Mouse (Mus musculus): Measurements from ENCODE around the gene Mns1.
"Not testable (repeated sequence)": the region's sequence is repeated elsewhere in the genome, so short reads cannot be mapped to it uniquely, and the experiment has no call there.

Mns1 gene

DNA sequence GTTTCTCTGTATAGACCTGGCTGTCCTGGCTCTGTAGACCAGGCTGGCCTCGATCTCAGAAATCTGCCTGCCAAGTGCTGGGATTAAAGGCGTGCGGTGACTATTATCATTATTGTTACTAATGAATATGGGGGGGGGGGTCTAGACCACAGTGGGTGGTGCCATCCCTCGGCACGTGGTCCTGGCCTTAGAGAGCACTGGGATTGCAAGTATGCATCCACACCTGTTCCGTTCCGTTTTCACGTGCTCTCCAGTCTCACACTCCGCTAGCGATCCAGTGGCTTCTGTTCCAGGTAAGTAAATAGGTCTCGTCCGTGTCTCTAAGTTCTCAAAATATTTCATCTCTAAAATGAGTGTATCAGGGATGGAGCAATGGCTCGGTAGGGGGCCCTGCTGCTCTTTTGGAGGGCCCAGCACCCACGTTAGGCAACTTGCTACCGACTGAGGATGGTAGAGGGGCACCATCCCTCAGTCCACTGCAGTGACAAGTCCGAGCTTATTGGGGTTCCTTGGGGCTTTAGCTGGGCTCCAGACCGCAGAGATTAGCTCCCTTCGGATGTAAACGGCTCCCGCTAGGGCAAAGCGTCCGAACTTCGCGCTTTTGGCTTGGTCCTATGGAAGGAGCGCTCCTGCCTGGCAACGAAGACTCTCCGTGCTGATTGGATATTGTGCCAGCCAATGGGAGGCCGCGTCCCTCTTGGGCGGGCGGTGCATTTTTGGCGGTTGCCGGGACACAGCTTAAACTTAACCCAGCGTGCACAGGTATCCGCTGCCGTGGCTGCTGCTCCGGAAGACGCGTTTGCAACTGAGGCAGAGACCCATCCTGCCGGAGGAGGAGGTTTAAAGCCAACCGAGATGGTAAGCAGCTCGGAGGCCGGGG lies at the start of gene Mns1:
TSS of gene Mns1 (plus strand) at position 190 of the 880 bp plus-strand sequence.
- peak; percentile 93 for DNase-seq (ENCODE audit: low spot score)

GRCm38 (mm10) chr9:72388934-72389333 lies 48.9 kb upstream of the Mns1 start:
- DNase-seq (ENCODE audit: low spot score), result no peak

DNA sequence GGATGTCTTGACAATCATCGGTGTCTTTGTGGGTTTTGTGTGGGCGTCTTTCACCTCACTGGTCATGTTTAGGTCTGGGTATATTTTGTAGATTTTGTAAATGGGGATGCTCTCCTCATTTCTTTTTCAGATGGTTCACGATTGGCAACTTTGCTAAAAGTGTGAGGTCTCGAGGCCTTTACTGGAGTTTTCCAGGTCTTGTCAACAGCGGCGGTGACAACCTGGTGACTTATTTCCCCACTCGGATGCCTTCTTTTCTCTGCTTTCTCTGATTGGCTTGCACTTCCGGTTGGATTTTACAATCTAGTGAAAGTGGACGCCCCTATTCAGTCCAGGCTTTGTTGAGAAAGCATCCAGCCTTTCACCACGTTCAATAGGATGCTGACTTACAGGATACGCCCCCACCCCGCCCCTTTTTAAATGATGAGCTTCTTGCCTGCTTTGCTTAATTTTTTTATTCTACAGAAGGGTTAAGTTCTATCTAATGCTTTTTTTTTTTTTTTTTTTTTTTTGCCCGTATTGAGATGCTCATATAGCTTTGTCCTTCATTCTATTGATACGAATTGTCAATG lies 48.3 kb upstream of the Mns1 start:
- DNase-seq (ENCODE audit: low spot score), result no peak

- no peak for DNase-seq (ENCODE audit: low spot score)
These were observed 47.3 kb upstream of the Mns1 start for GRCm38 (mm10) chr9:72390321-72391077.

DNA sequence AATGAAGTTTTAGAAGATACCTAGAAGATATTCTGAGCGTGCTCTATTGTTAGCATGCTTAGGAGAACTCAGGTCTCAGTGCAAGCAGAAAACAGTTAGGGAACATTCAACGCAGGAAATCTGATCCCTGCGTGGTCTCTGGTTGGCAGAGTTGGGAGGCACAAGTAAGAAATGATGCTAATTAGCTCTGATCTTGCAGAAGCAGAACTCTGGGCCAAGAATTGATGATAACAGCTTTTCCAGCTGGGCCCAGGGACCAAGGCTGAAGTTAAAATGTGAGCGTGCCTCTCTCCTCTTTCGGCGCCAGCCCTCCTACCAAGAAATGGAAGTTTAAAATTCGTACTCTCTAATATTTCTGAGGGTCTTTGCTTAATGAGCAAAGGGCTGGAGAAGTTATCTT lies 45.1 kb upstream of the Mns1 start:
- DNase-seq (ENCODE audit: low spot score), result no peak

DNA sequence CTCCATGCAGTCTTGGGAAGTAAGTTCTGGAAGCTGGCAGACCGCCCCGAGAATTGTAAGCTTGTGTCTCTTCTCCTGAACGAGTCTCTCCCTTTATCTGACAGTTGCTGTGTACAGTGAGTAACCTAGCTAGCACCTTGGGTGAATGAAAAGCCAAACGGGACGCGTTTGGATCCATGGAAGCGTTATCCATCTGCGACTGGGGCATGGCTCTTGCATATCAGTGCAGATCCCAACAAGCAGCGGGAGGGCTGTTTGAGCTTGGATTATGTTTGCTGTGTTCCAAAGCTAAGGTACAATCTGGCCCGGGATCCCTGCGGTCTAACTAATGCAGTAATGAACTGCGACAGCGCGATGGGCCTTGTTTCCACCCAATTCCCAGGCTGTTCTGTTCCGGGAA lies 44.6 kb upstream of the Mns1 start:
- DNase-seq (ENCODE audit: low spot score), result no peak

GRCm38 (mm10) chr9:72393869-72394341 lies 43.9 kb upstream of the Mns1 start:
- no peak for DNase-seq (ENCODE audit: low spot score)

DNA sequence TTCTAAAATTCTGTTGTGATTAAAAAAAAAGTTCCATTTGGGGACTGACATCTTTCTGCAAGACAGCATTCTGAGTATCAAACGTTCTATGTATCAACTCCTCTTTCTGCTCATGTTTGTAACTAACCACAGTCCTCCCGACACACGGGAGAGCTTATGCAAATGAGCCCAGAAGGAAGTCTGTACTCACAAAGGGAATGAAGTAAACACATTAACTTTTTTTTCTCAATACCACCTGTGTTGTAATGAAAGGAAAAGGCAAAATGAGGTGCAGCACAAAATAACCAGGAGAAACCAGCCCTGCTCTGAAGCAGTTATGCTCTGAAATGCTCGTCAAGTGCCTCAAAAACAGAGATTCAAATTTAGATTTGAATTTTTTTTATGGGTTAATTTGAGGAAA lies 37.7 kb upstream of the Mns1 start:
- DNase-seq (ENCODE audit: low spot score), result no peak

DNA sequence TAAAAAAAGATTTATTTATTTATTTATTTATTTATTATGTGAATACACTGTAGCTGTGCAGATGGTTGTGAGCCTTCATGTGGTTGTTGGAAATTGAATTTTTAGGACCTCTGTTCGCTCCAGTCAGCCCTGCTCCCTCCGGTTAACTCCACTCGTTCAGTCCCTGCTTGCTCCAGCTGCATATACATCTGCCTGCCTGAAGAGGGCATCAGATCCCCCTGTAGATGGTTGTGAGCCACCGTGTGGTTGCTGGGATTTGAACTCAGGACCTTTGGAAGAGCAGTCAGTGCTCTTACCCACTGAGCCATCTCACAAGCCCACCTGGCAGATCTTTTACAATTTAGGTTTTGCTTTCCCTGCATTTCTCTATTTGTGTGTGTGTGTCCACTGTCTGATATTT lies 36.0 kb upstream of the Mns1 start:
- not testable (repeated sequence) for DNase-seq (ENCODE audit: low spot score)

DNA sequence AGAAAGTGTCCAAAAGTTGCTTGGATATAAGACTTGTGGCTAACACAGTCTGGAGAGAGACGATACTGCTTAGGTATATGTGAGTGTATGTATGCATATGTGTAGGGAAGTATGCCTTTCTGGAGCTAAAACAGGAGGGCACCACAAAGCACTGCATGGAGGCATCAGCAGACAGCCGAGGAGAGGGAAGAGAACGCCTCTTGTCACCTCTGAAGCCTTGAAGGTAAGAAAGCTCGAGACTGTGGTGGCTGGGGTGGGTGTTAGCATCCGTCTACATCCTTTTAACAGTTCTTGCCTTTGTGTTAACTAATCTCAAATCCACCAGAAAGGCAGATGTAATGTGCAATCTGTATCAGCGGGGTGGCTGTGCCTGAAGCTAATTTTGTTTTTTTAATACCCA lies 34.4 kb upstream of the Mns1 start:
- DNase-seq (ENCODE audit: low spot score), result no peak

- no peak for DNase-seq (ENCODE audit: low spot score)
These were observed 33.4 kb upstream of the Mns1 start for GRCm38 (mm10) chr9:72404446-72404845.

DNA sequence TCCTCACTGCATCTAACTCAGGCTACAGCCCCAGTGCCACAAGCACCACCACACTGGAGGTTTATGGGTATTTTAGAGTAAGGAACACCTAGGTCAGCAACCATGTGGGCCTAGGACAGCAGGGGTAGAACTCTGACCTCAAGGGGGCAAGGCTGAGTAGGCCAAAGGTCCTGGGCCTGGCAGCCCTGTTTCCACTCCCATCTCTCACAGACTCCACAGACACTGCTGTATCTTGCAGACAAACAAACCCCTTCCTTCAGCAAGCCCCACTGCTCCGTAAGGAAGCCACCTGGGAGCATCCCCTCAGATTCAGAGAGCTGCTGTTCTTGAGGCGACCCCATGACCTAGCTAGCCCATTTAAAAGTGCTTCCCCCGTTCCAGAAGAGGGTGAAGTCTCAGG lies 32.9 kb upstream of the Mns1 start:
- no peak for DNase-seq (ENCODE audit: low spot score)

DNA sequence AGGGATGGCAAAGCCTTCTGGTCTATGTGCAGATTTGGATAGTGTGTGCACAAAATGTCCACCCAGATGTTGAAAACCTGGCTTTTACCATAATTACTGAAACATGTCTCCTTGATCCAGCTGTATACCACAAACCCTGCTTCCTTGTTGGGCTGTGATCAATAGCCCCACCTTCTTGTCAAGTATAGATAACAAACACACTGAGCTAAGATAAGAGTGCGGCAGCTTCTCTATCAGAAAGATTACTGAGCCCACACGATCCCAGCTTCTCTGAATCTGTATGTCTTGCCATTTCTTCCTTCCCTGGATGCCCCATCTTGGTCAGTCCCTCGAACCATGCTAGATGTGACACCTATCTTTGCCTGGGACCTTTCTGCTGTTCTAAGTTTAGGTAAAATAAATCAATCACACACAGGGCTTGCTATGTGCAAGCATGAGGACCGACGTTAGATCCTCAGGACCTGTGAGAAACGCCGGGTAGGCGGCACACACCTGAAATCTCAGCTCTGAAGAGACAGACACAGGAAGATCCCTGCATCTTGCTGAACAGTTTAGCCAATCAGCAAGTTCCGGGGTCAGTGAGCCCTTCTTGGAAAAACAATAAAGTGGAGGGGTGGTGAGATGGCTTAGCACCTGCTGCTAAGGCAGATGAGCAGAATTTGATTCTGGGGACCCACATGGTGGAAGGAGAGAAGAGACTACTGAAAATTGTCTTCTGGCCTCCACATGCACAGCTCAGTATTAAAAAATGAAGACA lies 31.8 kb upstream of the Mns1 start:
- no peak for DNase-seq (ENCODE audit: low spot score)

GRCm38 (mm10) chr9:72408131-72408586 lies 29.7 kb upstream of the Mns1 start:
- peak; percentile 73 for DNase-seq (ENCODE audit: low spot score)

DNA sequence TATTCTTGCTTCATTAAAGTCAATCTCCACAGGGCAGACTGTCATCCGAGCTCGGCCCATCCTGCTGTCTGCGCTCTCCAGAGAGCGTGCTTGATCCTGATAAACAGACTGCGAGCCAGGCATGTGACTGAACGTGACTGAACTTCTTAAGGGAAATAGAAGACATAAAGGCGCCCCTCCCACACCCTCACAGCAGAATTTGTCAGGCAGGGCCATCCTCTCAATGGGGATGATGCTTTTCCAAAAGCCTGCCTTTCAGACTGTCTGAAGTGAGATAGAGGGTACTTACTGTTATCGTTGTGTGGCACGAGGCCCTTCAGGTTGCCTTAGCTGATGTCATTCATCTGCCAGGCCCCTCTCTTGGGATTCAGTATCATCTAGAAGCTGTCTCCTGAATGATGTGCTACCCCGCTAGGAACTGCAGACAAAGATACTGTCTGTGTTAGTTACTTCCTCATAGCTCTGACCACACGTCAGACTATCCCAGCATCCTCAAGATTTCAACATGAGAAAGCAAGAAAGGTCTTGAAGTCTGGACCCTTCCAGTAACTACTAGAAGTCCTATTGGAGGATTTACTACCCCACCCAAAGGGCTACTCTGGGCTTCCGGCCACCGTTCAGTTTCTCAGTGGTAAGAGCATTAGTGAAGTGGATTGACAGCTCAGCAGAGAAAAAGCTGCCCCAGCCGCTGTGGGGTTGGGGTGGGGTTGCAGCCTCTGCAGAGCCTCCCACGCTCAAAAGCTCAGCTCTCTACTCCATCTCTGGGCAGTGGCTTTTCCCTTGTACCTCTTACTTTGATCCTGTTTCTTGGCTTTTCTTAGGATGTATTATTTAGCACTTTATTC lies 28.2 kb upstream of the Mns1 start:
- no peak for DNase-seq (ENCODE audit: low spot score)

- DNase-seq (ENCODE audit: low spot score), result no peak
These were observed 26.1 kb upstream of the Mns1 start for GRCm38 (mm10) chr9:72411746-72412145.

DNA sequence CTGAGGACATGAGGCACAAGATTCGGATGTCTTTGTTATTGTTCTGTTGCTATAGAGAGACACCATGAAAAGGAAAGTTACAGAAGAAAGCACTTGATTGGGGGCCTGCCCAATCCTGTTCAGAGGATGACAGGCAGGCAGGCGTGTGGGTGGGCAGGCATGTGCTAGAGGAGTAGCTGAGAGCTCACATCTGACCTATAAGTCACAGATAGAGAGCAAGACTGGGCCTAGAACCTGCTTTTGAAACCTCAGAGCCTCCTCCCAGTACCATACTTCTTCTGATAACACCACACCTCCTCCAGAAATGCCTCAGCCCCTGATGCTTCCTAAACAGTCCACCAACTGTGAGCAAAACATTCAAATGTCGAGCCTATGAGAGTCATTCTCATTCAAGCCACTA lies 19.4 kb upstream of the Mns1 start:
- DNase-seq (ENCODE audit: low spot score), result no peak

- no peak for DNase-seq (ENCODE audit: low spot score)
These were observed 17.3 kb upstream of the Mns1 start for GRCm38 (mm10) chr9:72420490-72420889.

GRCm38 (mm10) chr9:72422284-72422683 lies 15.5 kb upstream of the Mns1 start:
- DNase-seq (ENCODE audit: low spot score), result no peak

DNA sequence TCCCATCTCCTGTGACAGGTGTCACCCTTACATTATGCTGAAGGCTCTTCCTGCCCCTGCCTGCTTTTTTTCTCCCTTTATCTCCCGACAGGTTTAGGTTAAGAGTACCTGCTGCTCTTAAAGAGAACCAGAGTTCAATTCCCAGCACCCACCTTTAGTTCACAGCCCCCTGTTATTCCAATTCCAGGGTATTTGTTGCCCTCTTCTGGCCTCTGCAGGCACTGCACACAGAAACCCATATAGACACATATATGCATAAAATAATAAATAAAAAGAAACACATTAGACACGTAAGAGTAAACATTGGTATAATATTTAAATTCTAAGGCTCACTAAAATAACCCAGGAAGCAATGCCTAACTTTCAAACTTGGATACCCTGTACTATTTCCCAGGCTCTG lies 15.1 kb upstream of the Mns1 start:
- DNase-seq (ENCODE audit: low spot score), result no peak

GRCm38 (mm10) chr9:72425300-72425850 lies 12.4 kb upstream of the Mns1 start:
- DNase-seq (ENCODE audit: low spot score), result no peak

Measured in ovary, postnatal 14 days (tissue).